Mouse (Mus musculus): Measurements from ENCODE around the gene Bpifb4.

The Bpifb4 gene

GRCm38 (mm10) chr2:154005094-154005493, 67.1 kb downstream of the Bpifb4 start:
- DNase-seq (ENCODE audit: low read depth, low spot score): no peak

- no peak for DNase-seq (ENCODE audit: low read depth, low spot score)
Observed at GRCm38 (mm10) chr2:154005734-154006133, 67.7 kb downstream of the Bpifb4 start.

- no peak for DNase-seq (ENCODE audit: low read depth, low spot score)
Observed at GRCm38 (mm10) chr2:154006331-154006730, 68.3 kb downstream of the Bpifb4 start.

- no peak for DNase-seq (ENCODE audit: low read depth, low spot score)
Observed at GRCm38 (mm10) chr2:154007381-154007780, 69.4 kb downstream of the Bpifb4 start.

GRCm38 (mm10) chr2:154007965-154008364, 70.0 kb downstream of the Bpifb4 start, which contains the start of gene Bpifa2:
Gene Bpifa2, plus strand, starts transcription at chr2:154008265.
- DNase-seq (ENCODE audit: low read depth, low spot score): no peak

Data from brain, embryonic 18.5 days (tissue).